Mouse (Mus musculus) lung, postnatal 0 days (tissue): ENCODE measurements around the gene Cdh4.

Source experiments
- CTCF ChIP-seq: IDR thresholded peaks from 2 replicates; pipeline ENCODE4 v1.5.1; 2016; ENCODE audit warnings: antibody characterized with exemption, mild to moderate bottlenecking
- EP300 ChIP-seq: IDR thresholded peaks from 2 replicates; pipeline ENCODE4 v1.6.1; 2016; ENCODE audit warnings: antibody characterized with exemption, mild to moderate bottlenecking, control low read depth

DNA sequence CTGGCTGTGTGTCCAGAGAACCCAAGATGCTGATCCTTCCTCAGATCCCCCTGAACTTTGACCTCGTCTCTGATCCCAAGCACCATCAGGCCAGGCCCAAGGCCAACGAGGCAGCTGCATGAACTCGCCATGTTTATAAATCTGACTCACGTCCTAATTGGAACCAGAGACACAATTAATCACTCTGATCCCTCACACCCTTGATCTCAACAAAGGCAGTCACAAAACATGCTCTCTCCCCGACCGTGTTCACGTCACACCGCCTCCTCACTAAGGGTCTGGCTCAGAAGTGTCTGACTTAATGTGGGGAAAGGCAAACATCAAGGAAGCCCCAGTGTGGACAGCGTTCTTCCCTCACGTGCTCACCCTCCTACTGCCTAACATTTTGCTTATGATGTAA is 188.5 kb downstream of the Cdh4 start:
- TF ChIP-seq CTCF (no peak), EP300 (no peak)
